Mouse (Mus musculus): ENCODE measurements around the gene Nme7.

GRCm38 (mm10) chr1:164353443-164353842, 49.5 kb downstream of the Nme7 start:
- no peak for TF ChIP-seq POLR2A (IDR thresholded peaks at IDR 0.05; ENCODE audit: extremely low read depth, insufficient read depth, low read length)
- no peak for TF ChIP-seq CTCF (IDR thresholded peaks at IDR 0.05; ENCODE audit: extremely low read depth, insufficient read depth, low read length)
